Mouse (Mus musculus): ENCODE measurements around the gene Ift52.

The Ift52 gene

DNA sequence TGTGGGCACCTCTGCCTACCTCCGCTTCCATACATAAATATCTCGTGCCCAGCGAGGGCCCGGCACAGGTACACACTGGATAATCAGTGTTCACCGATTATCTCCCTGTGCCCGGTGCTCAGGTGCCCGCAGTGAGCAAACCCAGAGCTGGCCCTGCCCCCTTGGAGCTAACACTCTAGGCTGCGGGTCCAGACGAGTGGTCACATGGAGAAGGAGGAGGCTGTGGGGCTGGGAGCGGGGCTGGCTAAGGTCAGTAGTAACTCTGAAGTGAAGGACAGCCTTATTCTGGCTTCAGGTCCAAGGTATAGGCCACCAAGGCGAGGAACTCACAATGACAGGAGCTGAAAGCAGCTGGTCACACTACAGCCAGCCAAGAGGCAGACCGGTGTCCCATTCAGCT is 57.7 kb downstream of the Ift52 start:
- no peak for DNase-seq (ENCODE audit: low read depth, low spot score)

DNA sequence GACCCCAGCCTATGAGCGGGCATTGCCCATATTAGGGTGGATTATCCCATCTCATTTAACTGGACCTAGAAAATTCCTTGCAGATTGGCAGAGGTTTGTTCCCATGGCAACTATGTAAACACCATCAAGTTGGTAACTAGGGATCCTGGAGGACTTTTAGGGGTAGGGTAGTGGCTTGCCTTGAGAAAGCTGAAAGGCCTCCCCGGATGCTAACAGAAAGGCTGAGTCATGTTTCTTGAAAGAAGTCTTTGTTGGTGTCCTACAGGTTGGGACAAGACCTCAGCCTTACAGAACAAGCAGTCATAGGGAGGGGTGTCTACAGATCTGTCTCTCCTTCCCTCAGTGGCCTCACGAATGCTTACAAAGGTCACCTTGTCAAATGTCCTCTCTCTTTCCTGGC is 58.1 kb downstream of the Ift52 start:
- no peak for DNase-seq (ENCODE audit: low read depth, low spot score)

- no peak for DNase-seq (ENCODE audit: low read depth, low spot score)
Measured at GRCm38 (mm10) chr2:163079041-163079440, 61.9 kb downstream of the Ift52 start.

DNA sequence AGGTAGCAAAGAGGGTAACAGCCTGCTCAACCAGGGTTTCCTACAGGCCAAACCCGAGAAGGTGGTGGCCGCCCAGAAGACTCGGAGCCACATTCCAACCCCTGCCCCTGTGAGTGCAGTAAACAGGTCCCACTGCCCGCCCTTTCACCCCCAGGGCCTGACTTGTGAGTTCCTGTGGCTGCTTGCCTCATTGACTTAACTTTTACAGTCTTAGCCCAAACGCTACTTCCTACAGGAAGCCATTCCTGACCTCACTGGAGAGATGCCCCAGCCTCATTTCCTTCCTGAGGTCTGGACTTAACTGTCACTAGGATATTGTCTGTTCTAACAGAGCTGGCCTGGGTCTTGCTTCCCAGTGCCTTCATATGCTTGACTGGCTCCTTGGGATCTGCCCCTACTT is 65.4 kb downstream of the Ift52 start:
- no peak for DNase-seq (ENCODE audit: low read depth, low spot score)

- DNase-seq (ENCODE audit: low read depth, low spot score) = no peak
Measured at GRCm38 (mm10) chr2:163084519-163084918, 67.4 kb downstream of the Ift52 start.

DNA sequence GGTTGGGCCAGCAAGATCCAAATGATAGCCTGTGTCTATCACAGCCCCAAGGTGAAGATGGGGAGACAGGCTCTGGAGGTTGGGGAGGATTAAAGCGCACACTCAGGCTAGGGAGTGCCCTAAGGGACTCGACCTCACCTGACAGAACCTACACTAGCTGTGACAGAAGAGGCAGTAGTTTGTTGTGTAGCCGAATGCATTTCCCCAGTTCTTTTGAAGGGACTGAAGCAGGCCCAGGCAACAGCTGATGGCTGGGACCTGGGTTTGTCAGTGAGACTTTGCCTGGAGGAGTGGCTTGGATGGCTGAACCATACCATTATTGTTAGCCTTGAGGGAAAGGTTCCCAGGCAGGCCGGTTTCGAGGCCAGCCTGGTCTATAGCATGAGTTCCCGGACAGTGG is 67.9 kb downstream of the Ift52 start:
- no peak for DNase-seq (ENCODE audit: low read depth, low spot score)

DNA sequence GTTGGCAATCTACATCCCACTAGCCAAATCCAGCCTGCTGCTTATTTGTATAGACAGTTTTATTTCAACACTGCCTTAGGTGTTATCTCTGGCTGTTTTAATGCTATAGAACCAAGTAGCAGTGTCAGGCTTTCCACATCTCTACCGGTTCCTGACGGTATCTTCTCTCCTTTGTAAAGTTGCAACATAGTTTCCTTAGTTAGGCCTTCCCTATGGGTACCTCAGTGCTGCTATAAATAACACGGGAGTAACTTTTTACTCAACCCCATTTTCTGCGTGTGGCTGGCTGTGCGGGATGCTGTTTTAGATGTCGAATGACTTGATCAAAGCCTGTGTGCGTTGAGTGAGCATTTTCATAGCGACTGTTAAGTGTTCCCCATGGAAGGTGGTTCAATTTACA is 69.4 kb downstream of the Ift52 start:
- no peak for DNase-seq (ENCODE audit: low read depth, low spot score)

DNA sequence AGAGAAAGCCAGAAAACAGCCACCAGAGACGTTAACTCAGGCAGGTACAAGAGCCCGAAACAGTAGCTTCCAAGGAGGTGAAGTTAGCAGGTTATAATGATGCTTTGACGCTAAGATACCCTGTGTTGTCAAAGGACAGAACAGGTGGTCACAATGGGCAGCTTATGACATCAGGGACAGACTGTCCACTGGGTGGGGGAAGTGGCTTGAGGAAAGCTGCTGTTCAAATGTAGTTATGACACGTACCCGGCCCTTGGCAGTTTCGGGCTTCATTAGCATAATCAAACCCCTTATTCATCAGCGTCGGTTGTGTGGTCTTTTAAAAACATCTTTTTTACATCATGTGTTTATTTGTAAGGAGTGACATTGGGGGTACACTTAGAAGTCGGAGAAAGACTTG is 70.6 kb downstream of the Ift52 start, which contains the start of gene Gtsf1l:
TSS of gene Gtsf1l (minus strand) at position 128 of the 400 bp plus-strand sequence.
- DNase-seq (ENCODE audit: low read depth, low spot score) = no peak

GRCm38 (mm10) chr2:163089475-163090123 is 72.4 kb downstream of the Ift52 start:
- no peak for DNase-seq (ENCODE audit: low read depth, low spot score)

DNA sequence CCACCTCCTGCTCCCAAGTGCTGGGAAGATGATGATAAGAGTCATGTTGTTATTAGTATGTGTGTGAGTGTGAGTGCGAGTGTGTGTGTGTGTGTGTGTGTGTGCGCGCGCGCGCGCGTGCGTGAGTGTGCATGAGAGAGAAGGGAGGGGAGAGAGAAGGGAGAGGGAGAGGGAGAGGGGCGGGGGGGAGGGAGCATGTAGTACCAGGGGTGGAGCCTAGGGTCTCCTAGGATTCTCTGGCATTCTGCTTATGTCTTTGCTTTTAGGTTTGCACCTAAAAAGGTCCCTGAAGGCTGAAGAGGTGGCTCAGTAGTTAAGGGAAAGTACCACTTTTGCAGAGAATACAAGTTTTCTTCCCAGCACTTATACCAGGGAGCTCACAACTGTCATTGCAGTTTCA is 77.8 kb downstream of the Ift52 start:
- no peak for DNase-seq (ENCODE audit: low read depth, low spot score)
